Mouse (Mus musculus): ENCODE measurements around the gene Maml3. TPM values are rescaled to one million over a fixed set of nuclear protein-coding genes. Genes with fewer than 3 reads are reported as not detected.

Maml3 gene
- total RNA-seq, 2 experiments from 2014 or later = 8.7 to 9.8 TPM

DNA sequence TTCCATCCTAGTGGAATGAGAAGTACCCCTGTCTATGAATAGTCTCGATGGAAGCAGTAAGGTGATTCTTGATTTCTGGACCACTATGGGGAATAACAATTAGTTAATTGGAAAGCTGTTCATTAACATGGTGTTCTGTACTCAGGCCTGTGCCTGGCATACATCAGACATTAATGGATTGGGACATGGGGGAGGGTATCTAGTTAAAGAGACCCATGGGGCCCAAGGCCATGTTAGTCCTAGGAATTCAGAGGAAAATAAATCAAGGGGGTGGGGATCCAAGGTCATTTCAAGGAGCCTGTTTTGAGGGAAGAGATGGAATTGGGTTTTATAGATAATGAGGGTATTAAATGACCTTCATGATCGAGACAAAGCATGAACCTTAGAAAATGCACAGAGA lies 179.1 kb downstream of the Maml3 start:
- no peak overlapping the region for H3K4me3 ChIP-seq
- H3K27ac ChIP-seq = no peak overlapping the region
- no peak for DNase-seq (ENCODE audit: low spot score in 2 of 2)
- no peak for TF ChIP-seq CTCF (conservative IDR thresholded peaks at IDR 0.05)

DNA sequence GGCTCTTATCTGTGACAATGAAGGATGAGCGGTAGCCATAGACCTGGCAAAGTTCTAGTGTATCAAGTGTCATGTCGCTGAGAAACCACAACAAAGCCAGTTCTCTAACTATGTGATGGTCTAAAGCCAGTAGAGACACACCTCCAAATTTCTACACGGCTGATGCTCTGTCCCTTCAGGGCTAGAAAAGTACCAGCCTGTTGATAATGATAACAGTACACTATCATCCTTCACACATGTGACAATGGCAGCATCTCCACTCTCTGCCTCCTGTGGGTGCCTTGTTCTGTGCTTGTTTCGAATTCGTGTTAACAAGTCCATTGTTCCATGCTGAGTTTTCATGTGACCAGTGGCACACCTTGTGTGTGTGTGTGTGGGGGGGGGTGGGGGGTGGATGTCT lies 180.2 kb downstream of the Maml3 start:
- Histone ChIP-seq H3K4me3 (no peak overlapping the region), H3K27ac (no peak overlapping the region)
- no peak for TF ChIP-seq CTCF (conservative IDR thresholded peaks at IDR 0.05)
- DNase-seq (ENCODE audit: low spot score in 2 of 2) = no peak

DNA sequence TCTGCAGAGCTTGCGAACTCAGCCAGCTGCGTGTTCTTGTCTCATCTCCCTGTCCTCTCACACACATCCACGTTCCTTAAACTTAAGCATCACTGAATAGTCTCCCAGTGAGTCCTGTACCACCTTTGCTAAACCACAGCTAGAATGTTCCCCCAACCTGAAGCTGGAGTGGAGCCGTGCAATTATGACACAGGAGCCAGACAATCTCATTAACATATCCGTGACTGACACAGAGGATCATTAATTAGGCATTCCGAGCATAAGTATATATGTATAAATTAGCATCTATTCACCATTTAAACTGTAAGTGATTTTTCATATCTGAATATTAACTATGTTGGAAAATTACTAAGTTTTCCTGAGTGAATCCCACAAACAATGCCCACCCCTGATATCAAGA lies 181.1 kb downstream of the Maml3 start:
- H3K4me3 ChIP-seq = no peak overlapping the region
- no peak for DNase-seq (ENCODE audit: low spot score in 2 of 2)
- no peak for TF ChIP-seq CTCF (conservative IDR thresholded peaks at IDR 0.05)
- H3K27ac ChIP-seq = no peak overlapping the region

DNA sequence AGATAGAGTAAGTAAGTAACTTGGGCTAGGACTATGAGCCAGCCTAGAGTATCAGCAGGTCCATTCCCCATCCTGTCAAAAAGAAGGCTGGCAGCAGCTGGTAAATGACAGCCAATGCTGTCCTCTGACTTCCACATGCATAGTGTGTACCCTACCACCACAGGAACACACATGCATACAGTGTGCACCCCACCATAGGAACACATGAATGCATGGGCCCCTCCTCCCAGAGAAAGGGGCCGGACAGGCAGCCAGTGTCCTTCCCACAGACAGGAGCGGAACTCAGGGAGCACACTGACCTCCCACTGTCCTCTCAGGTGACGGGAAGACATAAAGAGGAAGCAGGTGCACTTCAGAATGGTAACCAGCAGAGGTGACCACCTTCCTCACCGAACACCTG lies 188.0 kb downstream of the Maml3 start:
- no peak for DNase-seq (ENCODE audit: low spot score in 2 of 2)
- TF ChIP-seq CTCF (conservative IDR thresholded peaks at IDR 0.05) = no peak
- H3K4me3 ChIP-seq = no peak overlapping the region
- no peak overlapping the region for H3K27ac ChIP-seq

DNA sequence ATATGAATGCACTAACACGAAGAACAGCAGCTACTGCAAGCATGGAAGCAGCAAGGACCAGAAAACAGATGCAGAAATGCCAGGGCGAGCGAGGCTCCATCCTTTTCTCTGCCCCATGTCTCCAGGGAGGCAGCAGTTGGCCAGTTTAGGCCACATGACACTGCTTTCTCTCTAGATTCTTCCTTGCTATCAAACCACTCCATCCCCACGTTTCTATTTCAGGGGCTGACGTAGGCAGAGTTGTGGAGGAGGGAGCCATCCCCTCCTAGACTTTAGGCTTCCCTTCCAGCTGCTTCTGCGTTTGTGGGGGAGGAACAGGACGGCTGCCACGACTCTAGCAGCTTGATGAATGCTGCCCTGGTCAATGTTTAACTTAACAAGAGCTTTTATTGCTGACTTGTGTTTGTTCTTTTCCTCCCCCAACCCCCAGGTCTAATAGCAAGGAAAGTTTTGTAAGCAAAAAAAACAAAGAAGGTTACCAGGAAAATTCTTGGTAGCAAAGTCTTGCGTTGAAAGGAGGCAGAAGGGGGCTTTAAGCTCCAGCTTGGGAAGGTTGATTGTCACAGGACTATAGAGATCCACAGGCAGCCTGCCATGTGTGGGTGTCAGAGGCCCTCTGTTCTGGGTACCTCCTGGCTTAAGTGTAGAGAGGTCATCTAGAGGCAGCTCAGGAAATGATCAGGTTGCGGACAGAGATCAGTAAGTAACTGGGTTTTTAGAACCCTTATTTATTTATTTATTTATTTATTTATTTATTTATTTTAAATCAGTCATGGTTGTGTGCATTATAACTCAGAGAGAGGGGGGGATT lies 188.6 kb downstream of the Maml3 start:
- peak; percentile 76 to 79 for DNase-seq (ENCODE audit: low spot score in 2 of 2)
- no peak for TF ChIP-seq CTCF (conservative IDR thresholded peaks at IDR 0.05)
- peak overlapping the region; percentile 68 for H3K27ac ChIP-seq
- no peak overlapping the region for H3K4me3 ChIP-seq

DNA sequence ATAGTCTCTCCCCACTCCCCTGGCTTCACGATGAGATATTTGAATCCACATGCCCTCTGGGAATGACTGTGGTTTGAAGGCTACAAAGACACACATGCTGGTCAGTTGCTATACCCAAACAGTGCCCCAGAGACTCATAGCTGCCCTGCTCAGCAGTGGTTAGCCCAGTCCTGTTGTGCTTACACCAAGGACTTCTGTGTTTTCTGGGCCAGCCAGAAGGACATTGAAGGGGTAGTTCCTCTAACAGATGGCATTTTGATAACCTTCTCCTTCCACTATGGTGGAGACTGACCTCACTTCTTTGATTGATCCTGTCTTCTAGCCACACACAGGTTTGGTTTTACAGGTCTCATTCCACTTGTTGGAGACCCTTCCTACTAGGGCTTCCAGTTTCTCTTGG lies 189.5 kb downstream of the Maml3 start:
- DNase-seq (ENCODE audit: low spot score in 2 of 2) = no peak
- H3K4me3 ChIP-seq = no peak overlapping the region
- H3K27ac ChIP-seq = peak overlapping the region; percentile 68
- TF ChIP-seq CTCF (conservative IDR thresholded peaks at IDR 0.05) = no peak

DNA sequence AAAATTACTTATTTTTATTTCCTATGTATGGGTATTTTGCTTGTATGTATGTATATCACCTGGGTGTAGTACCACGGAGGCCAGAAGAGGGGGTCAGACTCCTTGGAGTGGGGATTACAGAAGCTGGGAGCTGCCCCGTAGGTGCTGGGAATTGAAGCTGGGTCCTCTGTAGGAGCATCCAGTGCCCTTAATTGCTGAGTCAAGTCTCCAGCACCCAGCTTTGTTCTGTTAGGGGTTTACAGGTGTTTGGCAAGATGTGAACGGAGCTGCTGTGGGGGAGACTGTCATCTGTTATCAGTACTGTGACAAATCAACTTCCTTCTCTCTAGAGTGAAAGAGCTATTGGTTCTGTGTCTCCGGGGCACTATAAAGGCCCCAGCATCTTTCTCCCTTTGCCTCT lies 190.0 kb downstream of the Maml3 start:
- TF ChIP-seq CTCF (conservative IDR thresholded peaks at IDR 0.05) = peak; percentile 44
- no peak overlapping the region for H3K4me3 ChIP-seq
- peak overlapping the region; percentile 68; the same call in 1 of the 2 replicates for H3K27ac ChIP-seq
- no peak for DNase-seq (ENCODE audit: low spot score in 2 of 2)

DNA sequence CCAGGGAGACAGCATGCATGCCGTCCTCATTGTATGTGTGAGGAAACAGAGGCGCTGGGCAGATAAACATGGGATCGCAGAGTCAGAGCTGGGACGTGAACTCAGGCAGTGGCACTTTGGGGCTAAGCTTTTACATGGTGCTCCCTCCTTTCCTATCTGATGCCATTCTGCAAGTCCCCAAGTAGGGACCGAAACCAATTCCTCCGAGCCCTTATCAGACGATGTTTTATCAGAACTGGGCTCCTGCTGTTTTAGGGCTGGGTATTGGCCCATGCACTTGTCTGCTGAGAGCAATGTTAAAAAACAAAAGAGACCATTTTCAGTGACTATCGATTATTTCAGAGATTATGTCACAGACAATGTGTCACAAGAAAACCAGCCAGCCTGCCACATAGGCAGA lies 191.4 kb downstream of the Maml3 start:
- no peak overlapping the region for H3K27ac ChIP-seq
- no peak for DNase-seq (ENCODE audit: low spot score in 2 of 2)
- no peak overlapping the region for H3K4me3 ChIP-seq
- TF ChIP-seq CTCF (conservative IDR thresholded peaks at IDR 0.05) = no peak

DNA sequence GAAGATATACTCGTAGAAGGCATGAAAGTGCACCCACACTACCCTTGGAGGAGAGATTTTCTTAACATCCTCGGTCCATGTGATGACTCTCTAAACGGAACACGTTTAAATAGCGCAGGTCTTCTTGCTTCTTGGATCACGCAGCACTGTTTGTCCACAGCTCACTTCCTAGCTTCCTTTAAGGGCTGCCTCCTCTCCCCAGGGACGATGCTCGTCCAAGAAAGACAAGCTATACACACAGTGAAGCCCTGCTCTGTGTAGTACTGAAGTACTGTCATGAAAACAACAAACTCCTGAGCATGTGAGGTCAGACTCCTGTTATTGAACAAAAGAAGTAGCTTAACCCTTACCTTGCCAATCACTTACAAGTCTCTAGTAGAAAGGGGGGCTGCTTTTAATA lies 192.7 kb downstream of the Maml3 start:
- TF ChIP-seq CTCF (conservative IDR thresholded peaks at IDR 0.05) = no peak

DNA sequence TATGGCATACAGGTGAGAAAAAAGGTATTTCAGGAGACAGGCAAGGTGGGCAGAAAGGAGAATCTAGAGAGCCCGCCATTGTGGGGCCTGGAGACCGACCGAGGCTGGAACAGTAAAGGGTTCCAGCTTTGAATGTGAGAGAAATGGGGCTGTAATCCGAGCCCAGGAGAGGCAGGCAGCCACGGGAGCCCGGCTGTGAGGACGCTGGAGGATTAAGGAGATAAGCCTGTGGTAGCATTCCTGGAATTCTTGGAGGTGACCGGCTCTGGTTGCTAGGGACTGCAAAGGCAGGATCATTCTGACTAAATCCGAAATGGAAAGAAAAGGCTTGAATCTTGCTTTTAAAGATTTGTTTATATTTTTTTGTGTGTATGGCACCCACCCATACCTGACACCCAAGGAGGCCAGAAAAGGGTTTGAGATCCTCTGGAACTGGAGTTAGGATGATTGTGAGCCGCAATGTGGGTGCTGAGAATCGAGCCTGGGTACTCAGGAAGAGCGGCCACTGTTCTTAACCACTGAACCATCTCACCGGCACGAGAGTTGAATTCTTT lies 196.4 kb downstream of the Maml3 start:
- H3K4me3 ChIP-seq = no peak overlapping the region
- H3K27ac ChIP-seq = no peak overlapping the region
- DNase-seq (ENCODE audit: low spot score in 2 of 2) = no peak
- TF ChIP-seq CTCF (conservative IDR thresholded peaks at IDR 0.05) = no peak

More for the DNA sequence above, 192.7 kb downstream of the Maml3 start:
- Histone ChIP-seq H3K27ac (no peak overlapping the region), H3K4me3 (no peak overlapping the region)
- DNase-seq (ENCODE audit: low spot score in 2 of 2) = no peak

DNA sequence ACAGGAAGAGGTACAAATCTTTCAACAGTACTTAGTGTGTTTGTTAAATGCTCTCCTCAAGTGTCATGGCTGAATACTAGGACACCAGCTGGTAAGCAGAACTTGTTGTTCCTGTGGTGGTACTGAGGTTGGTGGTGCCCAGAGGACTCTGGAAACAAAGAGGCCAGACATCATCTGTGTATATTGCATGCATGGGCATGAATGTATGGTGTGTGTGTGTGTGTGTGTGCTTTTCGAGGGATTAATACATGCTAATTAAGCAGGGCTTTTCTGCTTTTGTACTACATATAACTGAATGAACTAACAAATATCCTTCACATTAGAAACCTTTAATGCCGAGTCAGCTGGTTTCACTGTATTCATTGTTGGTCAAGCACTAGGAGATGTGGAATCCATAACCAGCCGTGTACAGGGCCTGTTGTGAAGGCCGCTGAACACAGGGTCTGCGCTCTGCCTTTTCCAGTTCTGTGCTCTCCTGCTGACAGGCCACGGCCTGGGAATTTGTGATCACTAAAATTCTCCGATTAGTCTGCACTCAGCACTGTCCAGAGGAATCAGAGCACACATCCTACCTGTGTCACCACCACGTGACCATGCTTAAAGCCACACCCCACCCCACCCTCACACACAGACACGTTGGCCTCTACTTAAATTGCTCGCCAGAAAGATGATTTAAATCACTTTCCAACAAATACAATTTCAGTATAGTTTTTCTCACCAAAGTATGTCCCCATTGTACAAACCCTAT lies 197.6 kb downstream of the Maml3 start:
- no peak for TF ChIP-seq CTCF (conservative IDR thresholded peaks at IDR 0.05)
- Histone ChIP-seq H3K27ac (no peak overlapping the region), H3K4me3 (no peak overlapping the region)
- DNase-seq (ENCODE audit: low spot score in 2 of 2) = no peak

DNA sequence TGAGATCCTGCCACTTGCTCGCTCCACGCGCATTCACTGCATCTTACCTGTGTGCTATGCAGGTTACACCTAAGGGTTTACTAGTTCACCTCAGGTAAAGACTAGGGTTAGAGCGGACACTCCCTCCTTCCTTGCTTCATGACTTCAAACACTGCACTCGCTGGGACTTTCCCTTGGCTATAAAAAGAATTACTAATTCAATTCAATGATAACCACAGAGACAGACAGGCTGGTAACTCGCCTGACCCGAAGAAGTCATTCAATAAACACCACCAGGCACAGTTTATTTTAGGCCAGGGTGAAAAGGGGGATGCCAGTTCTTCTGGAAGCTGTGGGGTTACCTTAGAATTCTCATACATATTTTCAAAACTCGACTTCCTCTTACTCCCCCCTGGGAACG lies 199.0 kb downstream of the Maml3 start:
- DNase-seq (ENCODE audit: low spot score in 2 of 2) = no peak
- TF ChIP-seq CTCF (conservative IDR thresholded peaks at IDR 0.05) = no peak
- Histone ChIP-seq H3K4me3 (no peak overlapping the region), H3K27ac (no peak overlapping the region)

DNA sequence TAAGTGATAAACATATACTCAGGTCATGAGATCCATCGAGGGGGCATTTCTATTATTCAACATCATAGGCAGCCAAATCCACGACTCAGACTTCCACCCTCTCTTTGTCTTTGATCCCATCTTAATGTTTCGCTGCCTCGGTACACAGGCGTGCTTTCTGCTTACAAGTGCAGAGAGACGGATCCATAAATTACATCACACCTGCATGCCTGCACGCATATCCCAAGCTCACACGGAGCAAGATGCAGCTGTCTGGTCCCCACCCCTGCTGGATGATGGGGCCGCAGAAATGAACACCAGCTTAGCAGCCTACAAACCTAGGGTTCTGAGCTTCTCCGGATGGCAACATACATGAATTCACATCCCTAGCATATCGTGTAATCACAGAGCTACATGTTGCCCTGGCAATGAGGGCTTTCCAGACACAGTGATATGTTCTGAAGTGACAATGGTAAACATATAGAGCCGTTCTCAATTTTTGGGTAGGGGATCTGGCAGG lies 200.5 kb downstream of the Maml3 start:
- no peak for TF ChIP-seq CTCF (conservative IDR thresholded peaks at IDR 0.05)
- H3K4me3 ChIP-seq = no peak overlapping the region
- H3K27ac ChIP-seq = no peak overlapping the region
- no peak for DNase-seq (ENCODE audit: low spot score in 2 of 2)
